Mouse (Mus musculus): ENCODE data around the gene Gbp8.
"Not testable (repeated sequence)": the region's sequence is repeated elsewhere in the genome, so short reads cannot be mapped to it uniquely, and the experiment has no call there.

The Gbp8 gene

GRCm38 (mm10) chr5:105053471-105054169, 85.7 kb downstream of the Gbp8 start:
- not testable (repeated sequence) for DNase-seq

GRCm38 (mm10) chr5:105032362-105032761, 107.0 kb downstream of the Gbp8 start:
- peak; percentile 4 for DNase-seq

- DNase-seq, result no peak
These were observed 126.8 kb downstream of the Gbp8 start for GRCm38 (mm10) chr5:105012551-105012950.

GRCm38 (mm10) chr5:105011570-105011969, 127.8 kb downstream of the Gbp8 start:
- no peak for DNase-seq

GRCm38 (mm10) chr5:105010376-105010775, 129.0 kb downstream of the Gbp8 start:
- DNase-seq, result no peak

- DNase-seq, result no peak
These were observed 149.9 kb downstream of the Gbp8 start for GRCm38 (mm10) chr5:104989411-104989810.

GRCm38 (mm10) chr5:104988000-104988399, 151.3 kb downstream of the Gbp8 start:
- DNase-seq, result no peak

- DNase-seq, result no peak
These were observed 152.6 kb downstream of the Gbp8 start for GRCm38 (mm10) chr5:104986706-104987105.

- DNase-seq, result no peak
These were observed 156.8 kb downstream of the Gbp8 start, which contains the start of gene Abcg3 for GRCm38 (mm10) chr5:104982535-104982934. Gene Abcg3 (minus strand): TSS chr5:104982718.

GRCm38 (mm10) chr5:104979040-104979513, 160.3 kb downstream of the Gbp8 start:
- no peak for DNase-seq
